Mouse (Mus musculus): ENCODE results near the gene Gpr55. TPM values are rescaled to one million over a fixed set of nuclear protein-coding genes. Genes with fewer than 3 reads are reported as not detected.

Gene Gpr55
- polyA plus RNA-seq, 1 experiment: not detected

GRCm38 (mm10) chr1:85933226-85933625 lies 27.6 kb downstream of the Gpr55 start:
- no peaks in the 10 kb centered on the region for H3K4me1 ChIP-seq (ENCODE audit: control insufficient read depth, insufficient read depth, low read length)
- TF ChIP-seq CTCF (IDR thresholded peaks at IDR 0.05; ENCODE audit: control insufficient read depth, insufficient read depth, low read length): no peak
- TF ChIP-seq POLR2A (IDR thresholded peaks at IDR 0.05; ENCODE audit: borderline replicate concordance, control insufficient read depth, low read depth, low read length): no peak
- H3K27ac ChIP-seq (ENCODE audit: control insufficient read depth, insufficient read depth, low read depth, low read length, poor library complexity): no peak overlapping the region
- no peak overlapping the region for H3K4me3 ChIP-seq (replicated peaks; ENCODE audit: control insufficient read depth, low read depth, low read length)
- WGBS: 25% methylated on average over 7 of the region's 7 CpGs

GRCm38 (mm10) chr1:85931170-85931569 lies 29.6 kb downstream of the Gpr55 start:
- H3K4me3 ChIP-seq (replicated peaks; ENCODE audit: control insufficient read depth, low read depth, low read length): no peak overlapping the region
- no peak overlapping the region for H3K27ac ChIP-seq (ENCODE audit: control insufficient read depth, insufficient read depth, low read depth, low read length, poor library complexity)
- no peak for TF ChIP-seq CTCF (IDR thresholded peaks at IDR 0.05; ENCODE audit: control insufficient read depth, insufficient read depth, low read length)
- no peak for TF ChIP-seq POLR2A (IDR thresholded peaks at IDR 0.05; ENCODE audit: borderline replicate concordance, control insufficient read depth, low read depth, low read length)
- H3K4me1 ChIP-seq (ENCODE audit: control insufficient read depth, insufficient read depth, low read length): no peaks in the 10 kb centered on the region
- 80% methylated on average over 5 of the region's 5 CpGs for WGBS

GRCm38 (mm10) chr1:85929406-85929805 lies 31.4 kb downstream of the Gpr55 start:
- Histone ChIP-seq H3K27ac (ENCODE audit: control insufficient read depth, insufficient read depth, low read depth, low read length, poor library complexity) (no peak overlapping the region), H3K4me1 (ENCODE audit: control insufficient read depth, insufficient read depth, low read length) (no peaks in the 10 kb centered on the region), H3K4me3 (replicated peaks; ENCODE audit: control insufficient read depth, low read depth, low read length) (no peak overlapping the region)
- 82% methylated on average over 6 of the region's 6 CpGs for WGBS
- TF ChIP-seq CTCF (IDR thresholded peaks at IDR 0.05; ENCODE audit: control insufficient read depth, insufficient read depth, low read length): no peak
- TF ChIP-seq POLR2A (IDR thresholded peaks at IDR 0.05; ENCODE audit: borderline replicate concordance, control insufficient read depth, low read depth, low read length): no peak

GRCm38 (mm10) chr1:85928688-85929065 lies 32.1 kb downstream of the Gpr55 start:
- no peak overlapping the region for H3K4me3 ChIP-seq (replicated peaks; ENCODE audit: control insufficient read depth, low read depth, low read length)

GRCm38 (mm10) chr1:85928057-85928687 lies 32.6 kb downstream of the Gpr55 start, which contains the start of gene 4933407L21Rik:
4933407L21Rik (plus strand) TSS chr1:85928483.
- Histone ChIP-seq H3K4me3 (replicated peaks; ENCODE audit: control insufficient read depth, low read depth, low read length) (no peak within 1 kb of the TSS), H3K4me1 (ENCODE audit: control insufficient read depth, insufficient read depth, low read length) (no peaks in the 10 kb centered on the region), H3K27ac (ENCODE audit: control insufficient read depth, insufficient read depth, low read depth, low read length, poor library complexity) (no peak within 1 kb of the TSS)
- TF ChIP-seq CTCF (IDR thresholded peaks at IDR 0.05; ENCODE audit: control insufficient read depth, insufficient read depth, low read length): no peak
- no peak for TF ChIP-seq POLR2A (IDR thresholded peaks at IDR 0.05; ENCODE audit: borderline replicate concordance, control insufficient read depth, low read depth, low read length)
- WGBS: 73% methylated on average over 4 of the region's 4 CpGs

More at GRCm38 (mm10) chr1:85928688-85929065, 32.1 kb downstream of the Gpr55 start:
- Histone ChIP-seq H3K27ac (ENCODE audit: control insufficient read depth, insufficient read depth, low read depth, low read length, poor library complexity) (no peak overlapping the region), H3K4me1 (ENCODE audit: control insufficient read depth, insufficient read depth, low read length) (no peaks in the 10 kb centered on the region)
- no peak for TF ChIP-seq CTCF (IDR thresholded peaks at IDR 0.05; ENCODE audit: control insufficient read depth, insufficient read depth, low read length)
- TF ChIP-seq POLR2A (IDR thresholded peaks at IDR 0.05; ENCODE audit: borderline replicate concordance, control insufficient read depth, low read depth, low read length): no peak
- 46% methylated on average over 4 of the region's 4 CpGs for WGBS

- Histone ChIP-seq H3K4me3 (replicated peaks; ENCODE audit: control insufficient read depth, low read depth, low read length) (no peak overlapping the region), H3K4me1 (ENCODE audit: control insufficient read depth, insufficient read depth, low read length) (no peaks in the 10 kb centered on the region), H3K27ac (ENCODE audit: control insufficient read depth, insufficient read depth, low read depth, low read length, poor library complexity) (no peak overlapping the region)
- no peak for TF ChIP-seq POLR2A (IDR thresholded peaks at IDR 0.05; ENCODE audit: borderline replicate concordance, control insufficient read depth, low read depth, low read length)
- 80% methylated on average over 5 of the region's 5 CpGs for WGBS
Observed at GRCm38 (mm10) chr1:85925183-85925582, 35.6 kb downstream of the Gpr55 start.

GRCm38 (mm10) chr1:85922865-85923211 lies 38.0 kb downstream of the Gpr55 start:
- 89% methylated on average over 5 of the region's 5 CpGs for WGBS
- H3K4me1 ChIP-seq (ENCODE audit: control insufficient read depth, insufficient read depth, low read length): no peaks in the 10 kb centered on the region
- TF ChIP-seq POLR2A (IDR thresholded peaks at IDR 0.05; ENCODE audit: borderline replicate concordance, control insufficient read depth, low read depth, low read length): no peak
- no peak for TF ChIP-seq CTCF (IDR thresholded peaks at IDR 0.05; ENCODE audit: control insufficient read depth, insufficient read depth, low read length)

GRCm38 (mm10) chr1:85922127-85922864 lies 38.5 kb downstream of the Gpr55 start:
- Histone ChIP-seq H3K27ac (ENCODE audit: control insufficient read depth, insufficient read depth, low read depth, low read length, poor library complexity) (no peak overlapping the region), H3K4me1 (ENCODE audit: control insufficient read depth, insufficient read depth, low read length) (no peaks in the 10 kb centered on the region), H3K4me3 (replicated peaks; ENCODE audit: control insufficient read depth, low read depth, low read length) (no peak overlapping the region)
- 83% methylated on average over 7 of the region's 7 CpGs for WGBS
- no peak for TF ChIP-seq CTCF (IDR thresholded peaks at IDR 0.05; ENCODE audit: control insufficient read depth, insufficient read depth, low read length)
- TF ChIP-seq POLR2A (IDR thresholded peaks at IDR 0.05; ENCODE audit: borderline replicate concordance, control insufficient read depth, low read depth, low read length): no peak

More at GRCm38 (mm10) chr1:85922865-85923211, 38.0 kb downstream of the Gpr55 start:
- H3K4me3 ChIP-seq (replicated peaks; ENCODE audit: control insufficient read depth, low read depth, low read length): no peak overlapping the region
- no peak overlapping the region for H3K27ac ChIP-seq (ENCODE audit: control insufficient read depth, insufficient read depth, low read depth, low read length, poor library complexity)

Data from bone marrow, adult 2 months (tissue).